Mouse (Mus musculus): ENCODE data around the gene Lipa. TPM values are rescaled to one million over a fixed set of nuclear protein-coding genes. Genes with fewer than 3 reads are reported as not detected.

The Lipa gene
- total RNA-seq, 2 experiments from 2014 or later = 7.0 to 7.3 TPM

GRCm38 (mm10) chr19:34524646-34525045, 2.6 kb downstream of the Lipa start:
- intact Hi-C loops (cut with DNase I) = no loop called here
- DNase-seq = no peak

DNA sequence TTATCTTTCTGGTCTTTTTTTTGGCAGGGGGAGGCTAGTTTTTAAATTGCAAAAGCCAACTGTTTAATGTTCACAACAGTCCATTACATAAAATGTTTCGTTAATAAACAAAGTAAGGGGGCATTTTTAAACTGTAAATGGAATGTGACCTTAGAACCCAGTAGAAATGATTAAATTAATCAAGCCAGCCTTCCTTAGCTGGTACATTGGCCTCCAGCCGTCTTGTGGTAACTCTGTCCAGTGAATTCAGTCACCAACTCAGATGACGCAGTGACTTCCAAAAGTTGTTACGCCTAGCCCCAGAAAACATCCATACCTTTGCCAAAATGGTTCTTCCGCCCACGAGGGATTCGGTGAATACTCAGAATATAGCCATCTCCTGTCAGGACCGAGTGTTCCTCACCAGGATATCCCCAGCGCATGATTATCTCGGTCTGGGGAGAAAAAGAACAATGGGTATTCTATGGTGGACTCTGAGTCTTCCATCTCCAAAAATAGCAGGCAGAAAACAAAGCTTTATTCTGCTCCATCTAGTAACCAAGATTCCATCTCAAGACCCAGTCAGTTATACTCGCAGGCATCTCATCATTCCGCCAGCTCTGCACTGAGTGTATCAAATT, 4.1 kb downstream of the Lipa start:
- intact Hi-C loops (cut with DNase I) = no loop called here
- DNase-seq = no peak

- DNase-seq = no peak
- intact Hi-C loops (cut with DNase I) = no loop called here
These were observed 5.3 kb downstream of the Lipa start for GRCm38 (mm10) chr19:34521978-34522377.

DNA sequence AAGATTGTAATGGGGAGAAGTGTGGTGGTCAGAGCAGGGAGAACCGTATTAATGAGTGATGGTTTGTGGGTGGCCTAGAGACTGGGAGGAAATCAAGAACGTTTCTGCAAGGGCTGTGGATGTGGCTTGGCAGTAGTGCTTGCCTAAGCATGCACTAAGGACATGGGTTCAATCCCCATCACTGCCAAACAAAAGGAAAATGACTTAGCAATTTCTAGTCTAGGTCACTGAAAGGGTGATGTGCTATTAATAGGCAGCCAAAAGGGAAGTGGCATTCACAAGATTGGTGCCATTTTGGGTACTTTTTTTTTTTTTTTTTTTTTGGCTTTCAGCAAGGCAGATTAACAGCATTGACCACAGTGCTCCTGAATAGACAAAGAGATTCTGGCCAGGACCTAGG, 5.9 kb downstream of the Lipa start:
- intact Hi-C loops (cut with DNase I) = no loop called here

GRCm38 (mm10) chr19:34520051-34520450, 7.2 kb downstream of the Lipa start:
- intact Hi-C loops (cut with DNase I) = no loop called here
- no peak for DNase-seq

More for the DNA sequence above, 5.9 kb downstream of the Lipa start:
- DNase-seq = no peak

GRCm38 (mm10) chr19:34519646-34520045, 7.6 kb downstream of the Lipa start:
- DNase-seq = no peak
- intact Hi-C loops (cut with DNase I) = no loop called here

GRCm38 (mm10) chr19:34518786-34519185, 8.5 kb downstream of the Lipa start:
- intact Hi-C loops (cut with DNase I) = no loop called here
- no peak for DNase-seq

DNA sequence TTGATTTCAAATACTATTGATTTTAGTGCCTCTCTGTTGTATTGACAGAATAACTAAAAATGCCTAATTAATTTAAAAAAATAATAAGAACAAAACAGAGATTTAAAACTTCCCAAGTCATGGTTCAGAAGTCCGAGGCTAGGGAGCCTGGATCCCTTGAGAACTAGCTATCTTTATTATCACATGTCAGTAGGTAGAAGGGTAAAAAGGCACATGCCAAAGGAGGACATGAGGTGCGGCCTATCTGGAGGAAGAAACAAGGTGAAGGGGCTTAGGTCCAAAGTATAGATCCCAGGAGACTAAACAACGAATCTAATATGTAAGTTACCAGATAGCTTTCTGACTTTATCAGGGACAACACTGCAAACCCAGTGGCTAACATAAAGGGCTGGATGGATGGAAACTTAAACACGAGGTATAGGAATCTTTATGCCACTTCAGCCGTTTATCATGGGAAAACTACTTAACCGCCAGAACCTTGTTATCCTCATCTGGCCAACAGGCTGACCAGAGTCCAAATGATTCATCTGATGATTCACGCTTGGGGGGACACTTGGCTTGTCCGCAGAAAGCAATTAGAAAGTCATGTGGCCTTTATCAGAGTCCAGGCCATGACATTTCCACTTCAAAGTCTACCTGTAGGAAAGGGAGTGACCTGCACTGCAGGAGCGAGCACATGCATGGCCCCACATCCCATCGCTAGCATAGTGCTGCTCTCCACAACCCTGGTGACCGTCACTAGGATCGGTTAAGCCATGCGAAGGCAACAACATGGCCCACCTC, 9.3 kb downstream of the Lipa start:
- intact Hi-C loops (cut with DNase I) = no loop called here
- DNase-seq = no peak

- DNase-seq = no peak
- intact Hi-C loops (cut with DNase I) = no loop called here
These were observed 10.1 kb downstream of the Lipa start for GRCm38 (mm10) chr19:34517197-34517596.

GRCm38 (mm10) chr19:34516346-34516745, 10.9 kb downstream of the Lipa start:
- no peak for DNase-seq
- intact Hi-C loops (cut with DNase I) = no loop called here

DNA sequence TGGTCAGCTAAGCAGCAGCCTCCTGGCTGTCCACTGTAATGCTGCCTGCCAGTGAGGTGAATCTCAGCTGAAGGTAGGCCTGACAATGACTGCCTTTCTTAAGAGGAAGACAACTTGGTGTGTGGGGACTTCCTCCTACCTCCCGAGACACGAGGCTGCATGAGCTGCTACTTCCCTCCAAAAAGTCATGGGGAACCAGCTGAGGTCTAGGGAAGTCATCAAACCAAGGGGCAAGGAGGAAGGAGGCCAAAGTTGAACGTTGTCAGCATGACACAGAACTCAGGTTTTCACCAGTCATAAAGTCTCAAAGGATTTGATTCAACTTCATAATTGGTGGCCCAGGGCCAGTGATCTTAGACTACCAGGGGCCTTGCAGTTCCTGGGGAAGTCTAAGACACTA, 11.6 kb downstream of the Lipa start:
- no peak for DNase-seq
- intact Hi-C loops (cut with DNase I) = no loop called here

- DNase-seq = no peak
- intact Hi-C loops (cut with DNase I) = no loop called here
These were observed 15.7 kb downstream of the Lipa start for GRCm38 (mm10) chr19:34511528-34511927.

- intact Hi-C loops (cut with DNase I) = no loop called here
- DNase-seq = no peak
These were observed 16.6 kb downstream of the Lipa start for GRCm38 (mm10) chr19:34510717-34511116.

DNA sequence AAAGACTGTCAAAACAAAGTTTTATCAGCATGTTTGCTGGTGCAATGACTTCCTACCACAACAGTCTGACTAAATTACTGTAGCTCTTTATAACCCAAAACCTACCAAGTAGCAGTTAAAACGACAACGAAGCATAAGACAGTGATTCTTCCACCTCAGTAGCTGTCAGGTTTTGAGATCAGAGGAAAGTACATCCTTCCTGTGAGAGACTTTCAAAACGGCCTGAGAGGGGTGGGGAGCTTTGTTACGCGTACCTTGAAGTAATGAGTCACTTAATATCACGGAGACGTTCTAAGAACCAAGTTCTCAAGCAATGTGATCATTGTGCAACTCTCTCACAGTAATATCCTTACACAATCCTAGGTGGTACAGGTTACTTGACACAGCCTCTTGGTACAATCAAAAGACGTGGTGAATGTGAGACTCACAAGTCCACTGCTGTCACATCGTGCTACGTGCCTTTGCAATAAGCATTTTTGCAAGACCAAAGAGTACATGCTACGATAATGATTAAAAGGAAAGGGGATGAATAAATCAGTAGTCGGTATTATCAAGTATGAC, 22.0 kb downstream of the Lipa start:
- no peak for DNase-seq
- intact Hi-C loops (cut with DNase I) = no loop called here

DNA sequence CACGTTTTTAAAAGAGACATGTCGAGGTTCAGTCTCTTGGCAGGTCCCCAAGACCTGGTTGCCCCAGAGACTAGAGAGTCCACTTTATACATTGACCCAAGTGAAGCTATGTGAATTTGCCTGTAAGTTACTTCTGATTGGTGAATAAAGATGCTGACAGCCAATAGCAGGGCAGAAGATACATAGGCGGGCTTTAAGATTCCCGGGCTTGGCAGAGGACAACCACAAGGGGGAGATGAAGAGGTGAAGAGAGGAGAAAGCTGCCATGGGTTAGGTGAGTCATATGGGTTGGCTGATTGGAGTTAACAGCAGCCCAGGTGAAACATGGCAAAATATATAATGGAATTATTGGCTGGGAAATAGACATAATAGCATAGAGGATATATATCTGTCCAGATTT, 26.5 kb downstream of the Lipa start:
- peak; percentile 40 to 52 for DNase-seq
- intact Hi-C loops (cut with DNase I) = no loop called here

GRCm38 (mm10) chr19:34496353-34496752, 30.9 kb downstream of the Lipa start:
- DNase-seq = no peak
- intact Hi-C loops (cut with DNase I) = no loop called here

- intact Hi-C loops (cut with DNase I) = no loop called here
- no peak for DNase-seq
These were observed 33.4 kb downstream of the Lipa start for GRCm38 (mm10) chr19:34493859-34494258.

DNA sequence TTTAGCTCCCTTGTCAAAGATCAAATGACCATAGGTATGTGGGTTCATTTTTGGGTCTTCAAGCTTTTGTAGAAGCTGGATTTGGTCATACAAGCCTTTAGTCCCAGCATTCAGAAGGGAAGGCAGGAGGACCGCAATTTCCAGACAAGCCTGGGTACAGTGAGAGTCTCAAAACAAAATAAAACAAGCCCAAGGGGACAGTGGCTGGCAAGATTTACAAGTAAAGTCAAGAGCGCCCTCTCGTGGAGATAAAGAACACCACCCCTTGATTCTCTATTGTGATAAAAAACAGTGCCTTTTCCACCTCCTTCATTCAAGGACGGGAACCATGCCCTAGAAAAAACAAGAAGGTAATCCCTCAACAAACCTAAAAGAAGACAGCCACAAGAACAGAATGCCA, 43.7 kb downstream of the Lipa start:
- DNase-seq = peak in 1 of 2 experiments; percentile 28
- intact Hi-C loops (cut with DNase I) = loop anchor here (2.0 kb wide), 2 partner anchors 149 to 241 kb away; no protein-coding TSS in a partner anchor

DNA sequence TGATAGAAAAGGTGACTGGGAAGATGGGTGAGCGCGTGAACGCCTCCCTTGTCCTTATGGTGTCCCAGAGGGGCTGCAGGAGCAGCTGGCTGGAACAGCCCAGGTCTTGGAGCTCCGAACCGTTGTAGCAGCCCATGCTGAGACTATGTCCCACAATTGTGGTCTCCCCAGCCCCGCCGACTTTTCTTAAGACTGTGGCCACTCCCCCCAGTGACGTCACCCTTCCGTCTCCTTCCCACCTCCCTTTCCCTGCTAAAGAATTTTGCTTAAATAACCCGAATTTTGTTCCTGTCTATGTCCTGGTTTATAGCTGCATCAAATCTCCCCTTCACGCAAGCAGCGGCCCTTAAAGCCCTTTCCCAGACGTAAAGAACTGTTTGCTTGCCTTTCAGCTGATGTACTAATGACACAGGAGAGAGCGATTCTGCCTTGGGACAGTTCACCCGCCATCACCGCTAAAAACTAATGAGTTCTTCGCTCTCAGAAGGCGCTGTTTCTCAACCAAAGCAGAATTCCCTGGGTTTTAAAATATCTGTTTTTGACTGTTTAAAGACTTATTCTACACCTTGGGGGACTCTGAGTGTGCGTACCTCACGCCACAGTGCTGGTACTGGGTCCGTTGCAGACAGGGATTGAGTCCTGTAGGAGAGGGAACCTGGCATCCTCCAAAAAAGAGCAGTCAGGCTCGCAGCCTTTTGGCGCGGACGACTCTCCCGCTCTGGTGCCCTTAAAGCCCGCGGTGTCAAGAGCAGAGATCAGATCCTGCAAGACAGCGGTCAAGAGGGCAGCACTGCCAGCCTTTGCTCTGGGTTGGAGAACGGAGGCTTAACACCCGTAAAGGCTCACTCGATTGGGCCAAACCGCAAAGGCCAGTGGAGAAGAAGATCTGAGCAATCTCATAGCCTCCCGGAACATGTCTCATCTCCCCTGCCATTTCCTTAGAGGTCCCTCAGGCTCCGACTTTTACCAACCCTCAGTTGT, 52.0 kb downstream of the Lipa start, which contains the start of gene Ch25h:
Ch25h (minus strand) TSS at position 174 of the 981 bp plus-strand sequence.
- peak; percentile 24 to 42 for DNase-seq
- intact Hi-C loops (cut with DNase I) = no loop called here

GRCm38 (mm10) chr19:34474228-34474990, 52.9 kb downstream of the Lipa start:
- DNase-seq = peak in 1 of 2 experiments; percentile 17

More at GRCm38 (mm10) chr19:34474228-34474990, 52.9 kb downstream of the Lipa start:
- intact Hi-C loops (cut with DNase I) = no loop called here

Data from gastrocnemius, postnatal 36 days (tissue).